Mouse (Mus musculus) MEL (cell line): ENCODE results near the gene Tmigd1. TPM values are rescaled to one million over a fixed set of nuclear protein-coding genes. Genes with fewer than 3 reads are reported as not detected.

Source experiments
- DNase-seq: peaks from one replicate; pipeline ENCODE4 v3.0.0; 2011; ENCODE audit warnings: low read depth, low spot score
- H3K27ac ChIP-seq: 2 replicates; pipeline ENCODE4 v1.5.1; 2012; ENCODE audit warnings: low read depth, mild to moderate bottlenecking, control low read depth, low read length, moderate library complexity; ENCODE audit not compliant: control insufficient read depth
- H3K27me3 ChIP-seq, 2 experiments: fragments of 150-350 bp in 1 of 2; sonication (generic) in 1 of 2; 2 replicates each; pipeline ENCODE4 v1.6.1; 2012; ENCODE audit warnings: low read length in 2 of 2, mild to moderate bottlenecking in 2 of 2, improper control_type of control experiment in 1 of 2, moderate library complexity in 1 of 2; ENCODE audit not compliant: insufficient read depth in 2 of 2, control insufficient read depth in 1 of 2
- H3K36me3 ChIP-seq, 2 experiments: 2 replicates each; pipeline ENCODE4 v1.6.1; 2012 to 2014; ENCODE audit warnings: low read length in 2 of 2, improper control_type of control experiment in 1 of 2, inconsistent platforms in 1 of 2, mild to moderate bottlenecking in 1 of 2; ENCODE audit not compliant: insufficient read depth in 2 of 2, control insufficient read depth in 1 of 2
- H3K4me1 ChIP-seq, 2 experiments: fragments of 150-350 bp in 1 of 2; sonication (generic) in 1 of 2; 2 replicates each; pipeline ENCODE4 v1.6.1; 2012; ENCODE audit warnings: low read length in 2 of 2, improper control_type of control experiment in 1 of 2, mild to moderate bottlenecking in 1 of 2; ENCODE audit not compliant: insufficient read depth in 2 of 2, control insufficient read depth in 1 of 2
- H3K4me3 ChIP-seq, 2 experiments: fragments of 150-350 bp in 1 of 2; sonication (generic) in 1 of 2; 2 replicates each; pipeline ENCODE4 v1.5.1; 2012; ENCODE audit warnings: low read depth in 2 of 2, low read length in 2 of 2, mild to moderate bottlenecking in 2 of 2, moderate library complexity in 2 of 2, control low read depth in 1 of 2, improper control_type of control experiment in 1 of 2; ENCODE audit not compliant: control insufficient read depth in 1 of 2, insufficient read depth in 1 of 2
- H3K79me2 ChIP-seq: 2 replicates; pipeline ENCODE4 v1.6.1; 2012; ENCODE audit warnings: mild to moderate bottlenecking, low read length, moderate library complexity; ENCODE audit not compliant: control insufficient read depth, poor library complexity, insufficient read depth
- H3K9ac ChIP-seq: 2 replicates; pipeline ENCODE4 v1.6.1; 2012; ENCODE audit warnings: low read depth, mild to moderate bottlenecking, control low read depth, low read length, moderate library complexity; ENCODE audit not compliant: control insufficient read depth, poor library complexity, severe bottlenecking
- H3K9me3 ChIP-seq: fragments of 150-350 bp; sonication (generic); replicated peaks from 2 replicates; pipeline ENCODE4 v1.6.1; 2012; ENCODE audit warnings: mild to moderate bottlenecking, low read length, improper control_type of control experiment, moderate library complexity; ENCODE audit not compliant: insufficient read depth
- CHD1 ChIP-seq: IDR thresholded peaks from 2 replicates; pipeline ENCODE4 v1.6.1; 2012; ENCODE audit warnings: low read depth, mild to moderate bottlenecking, inconsistent platforms, low read length, improper control_type of control experiment
- ELF1 ChIP-seq: IDR thresholded peaks from 2 replicates; pipeline ENCODE4 v1.6.1; 2014; ENCODE audit warnings: low read depth, mild to moderate bottlenecking, inconsistent platforms, low read length, improper control_type of control experiment, moderate library complexity
- ETS1 ChIP-seq: IDR thresholded peaks from 2 replicates; pipeline ENCODE4 v1.6.1; 2012; ENCODE audit warnings: low read depth, mild to moderate bottlenecking, inconsistent platforms, low read length, improper control_type of control experiment, moderate library complexity
- GABPA ChIP-seq: IDR thresholded peaks from 2 replicates; pipeline ENCODE4 v1.6.1; 2012; ENCODE audit warnings: low read depth, mild to moderate bottlenecking, inconsistent platforms, low read length, improper control_type of control experiment, moderate library complexity
- HCFC1 ChIP-seq: IDR thresholded peaks from 2 replicates; pipeline ENCODE4 v1.6.1; 2012; ENCODE audit warnings: low read depth, mild to moderate bottlenecking, inconsistent platforms, low read length, improper control_type of control experiment, moderate library complexity
- MAFK ChIP-seq: IDR thresholded peaks from 2 replicates; pipeline ENCODE4 v1.6.1; 2011; ENCODE audit warnings: low read depth, mild to moderate bottlenecking, low read length, improper control_type of control experiment, borderline replicate concordance
- MXI1 ChIP-seq: IDR thresholded peaks from 2 replicates; pipeline ENCODE4 v1.6.1; 2011; ENCODE audit warnings: mild to moderate bottlenecking, low read depth, low read length, improper control_type of control experiment
- MYC ChIP-seq: IDR thresholded peaks from 2 replicates; pipeline ENCODE4 v1.6.1; 2011; ENCODE audit warnings: low read depth, mild to moderate bottlenecking, low read length, improper control_type of control experiment, moderate library complexity
- NRF1 ChIP-seq: IDR thresholded peaks from 2 replicates; pipeline ENCODE4 v1.6.1; 2014; ENCODE audit warnings: low read depth, mild to moderate bottlenecking, inconsistent platforms, low read length, improper control_type of control experiment, moderate library complexity; ENCODE audit not compliant: poor library complexity, insufficient read depth, severe bottlenecking
- POLR2AphosphoS5 ChIP-seq: IDR thresholded peaks from 2 replicates; pipeline ENCODE4 v1.6.1; 2012; ENCODE audit warnings: low read depth, borderline replicate concordance, mild to moderate bottlenecking, inconsistent platforms, low read length, moderate library complexity, mixed read lengths
- SIN3A ChIP-seq: IDR thresholded peaks from 2 replicates; pipeline ENCODE4 v1.6.1; 2012; ENCODE audit warnings: low read length, improper control_type of control experiment, inconsistent platforms
- TCF12 ChIP-seq: IDR thresholded peaks from 2 replicates; pipeline ENCODE4 v1.6.1; 2014; ENCODE audit warnings: low read depth, mild to moderate bottlenecking, inconsistent platforms, low read length, improper control_type of control experiment, moderate library complexity
- USF2 ChIP-seq, 2 experiments: IDR thresholded peaks; 2 replicates each; pipeline ENCODE4 v1.6.1; 2011 to 2012; ENCODE audit warnings: improper control_type of control experiment in 2 of 2, low read length in 2 of 2, borderline replicate concordance in 1 of 2, inconsistent platforms in 1 of 2, low read depth in 1 of 2, mild to moderate bottlenecking in 1 of 2; ENCODE audit not compliant: insufficient read depth in 1 of 2
- ZC3H11A ChIP-seq: IDR thresholded peaks from 2 replicates; pipeline ENCODE4 v1.6.1; 2012; ENCODE audit warnings: low read depth, mild to moderate bottlenecking, inconsistent platforms, low read length, improper control_type of control experiment
- ZMIZ1 ChIP-seq: IDR thresholded peaks from 2 replicates; pipeline ENCODE4 v1.6.1; 2012; ENCODE audit warnings: low read depth, mild to moderate bottlenecking, inconsistent platforms, low read length, improper control_type of control experiment, moderate library complexity
- ZNF384 ChIP-seq: IDR thresholded peaks from 2 replicates; pipeline ENCODE4 v1.6.1; 2012; ENCODE audit warnings: low read depth, mild to moderate bottlenecking, inconsistent platforms, low read length, improper control_type of control experiment
- polyA plus RNA-seq, 2 experiments: library from polyadenylated mRNA; stranded (reverse) in 1 of 2; unstranded in 1 of 2; fragments of >175 nt in 1 of 2; fragments of >200 nt in 1 of 2; gene quantifications; 2 replicates each; pipeline versions ENCODE4 v1.2.1 to v1.2.4; 2012; ENCODE audit warnings: low replicate concordance in 2 of 2, low read depth in 1 of 2; ENCODE audit not compliant: insufficient read length in 2 of 2, insufficient read depth in 1 of 2, missing spikeins in 1 of 2
- total RNA-seq: library from RNA; depleted of rRNA; stranded (reverse); fragments of 300-350 nt; gene quantifications from 2 replicates; pipeline ENCODE4 v1.2.3, GENCODE M21; 2012

Gene Tmigd1
- total and polyA plus RNA-seq, 3 experiments = not detected

DNA sequence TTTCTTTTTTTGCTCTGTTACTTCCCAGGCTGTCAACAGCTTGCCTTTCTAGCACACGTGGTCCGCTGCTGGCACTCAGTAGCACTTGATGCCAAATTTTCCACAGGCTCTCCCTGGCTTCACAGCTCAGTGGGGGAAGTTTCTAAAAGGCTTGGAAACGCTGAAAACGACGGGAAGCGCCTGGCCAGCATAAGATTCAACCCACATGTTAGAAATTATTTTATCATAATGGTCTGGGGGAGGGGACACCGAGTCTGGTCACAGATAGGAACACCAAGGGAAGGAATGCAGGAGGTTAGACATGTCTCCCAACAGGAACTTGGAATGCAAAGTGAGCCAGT lies 10.1 kb downstream of the Tmigd1 start:
- no peaks in the 10 kb centered on the region for H3K4me1 ChIP-seq

GRCm38 (mm10) chr11:76914366-76914765 lies 12.4 kb downstream of the Tmigd1 start:
- DNase-seq = no peak
- H3K36me3 ChIP-seq = no peaks in the 10 kb centered on the region
- H3K9me3 ChIP-seq = no peaks in the 10 kb centered on the region
- H3K79me2 ChIP-seq = no peaks in the 10 kb centered on the region
- H3K4me3 ChIP-seq = no peak overlapping the region
- H3K9ac ChIP-seq = no peak overlapping the region
- no peaks in the 10 kb centered on the region for H3K4me1 ChIP-seq
- no peak for TF ChIP-seq ZNF384
- H3K27me3 ChIP-seq = peaks cover 10 to 28% of the 10 kb centered on the region in 2 experiments
- H3K27ac ChIP-seq = no peak overlapping the region

More for the DNA sequence above, 10.1 kb downstream of the Tmigd1 start:
- no peak overlapping the region for H3K4me3 ChIP-seq
- no peak for TF ChIP-seq MXI1
- TF ChIP-seq ELF1 = no peak
- TF ChIP-seq POLR2AphosphoS5 = no peak
- no peak for TF ChIP-seq ZMIZ1
- no peak for TF ChIP-seq MAFK
- TF ChIP-seq CHD1 = no peak
- TF ChIP-seq NRF1 = no peak
- no peak for TF ChIP-seq ZC3H11A
- TF ChIP-seq HCFC1 = no peak
- no peak for TF ChIP-seq TCF12
- TF ChIP-seq MYC = no peak
- TF ChIP-seq SIN3A = no peak
- no peak for TF ChIP-seq ETS1
- no peak for TF ChIP-seq USF2 (IDR thresholded peaks at IDR 0.05; ENCODE audit: borderline replicate concordance in 1 of 2, insufficient read depth in 1 of 2, low read depth in 1 of 2, low read length in 2 of 2)
- no peak for TF ChIP-seq GABPA
- no peak overlapping the region for H3K27ac ChIP-seq
- H3K9ac ChIP-seq = no peak overlapping the region
- no peaks in the 10 kb centered on the region for H3K79me2 ChIP-seq
- H3K36me3 ChIP-seq = no peaks in the 10 kb centered on the region
- DNase-seq = no peak
- H3K9me3 ChIP-seq = no peaks in the 10 kb centered on the region
- H3K27me3 ChIP-seq = peaks cover 14 to 25% of the 10 kb centered on the region in 2 experiments
